In genomic region chr12:82367986-82368385, GRCm38 (mm10) we compare ENCODE assay signal across 25 mouse cellular contexts.
DNase-seq lines count a peak whose midpoint lies in the region; ATAC-seq and TF ChIP-seq lines count a peak whose summit lies in the region.
"Had no signal": no experiment of that assay in that cellular context is flagged by ENCODE, and none has a peak within 500 bp of the region (broad histone marks: within the 10 kb centered on the region; RNA-seq: fewer than 3 reads in every experiment).

No protein-coding gene starts in this region.

- H3K4me2 ChIP-seq in intestine, postnatal 0 days (replicated peaks; ENCODE audit: low read depth), result no peak overlapping the region
- H3K4me2 ChIP-seq in intestine, embryonic 16.5 days (ENCODE audit: low read depth, low read length), result no peak overlapping the region
- H3K4me2 ChIP-seq in forebrain, embryonic 13.5 days, result no peak overlapping the region
- H3K4me2 ChIP-seq: embryonic facial prominence, embryonic 13.5 days; heart, embryonic 11.5 days; hindbrain, embryonic 15.5 days; limb, embryonic 12.5 days; liver, embryonic 15.5 days; lung, embryonic 14.5 days; midbrain, embryonic 12.5 days; neural tube, embryonic 13.5 days had no signal

- no peak overlapping the region for H3K9ac ChIP-seq in intestine, postnatal 0 days (ENCODE audit: low read depth, low read length)
- no peak overlapping the region for H3K9ac ChIP-seq in intestine, embryonic 16.5 days (ENCODE audit: low read depth, low read length)
- no peak overlapping the region for H3K9ac ChIP-seq in forebrain, embryonic 13.5 days
- H3K9ac ChIP-seq: embryonic facial prominence, embryonic 13.5 days; forebrain, postnatal 0 days; hindbrain, embryonic 15.5 days; limb, embryonic 12.5 days; liver, embryonic 15.5 days; lung, embryonic 14.5 days; midbrain, embryonic 12.5 days; neural tube, embryonic 13.5 days had no signal

- no peak for TF ChIP-seq POLR2A in cerebellum, adult 2 months (IDR thresholded peaks at IDR 0.05; ENCODE audit: borderline replicate concordance, insufficient read depth, low read length)

- no peak for ATAC-seq in intestine, postnatal 0 days
- ATAC-seq in intestine, embryonic 16.5 days, result no peak
- ATAC-seq in forebrain, embryonic 13.5 days, result no peak
- ATAC-seq: forebrain, postnatal 0 days; inflammation-experienced regulatory T-cells, adult 6 months had no signal

- H3K27ac ChIP-seq in intestine, postnatal 0 days (ENCODE audit: low read depth, low read length), result no peak overlapping the region
- H3K27ac ChIP-seq in intestine, embryonic 16.5 days (ENCODE audit: low read length), result no peak overlapping the region
- no peak overlapping the region for H3K27ac ChIP-seq in cerebellum, adult 2 months (ENCODE audit: insufficient read depth, low read length)
- no peak overlapping the region for H3K27ac ChIP-seq in forebrain, embryonic 13.5 days
- H3K27ac ChIP-seq: embryonic facial prominence, embryonic 13.5 days; hindbrain, embryonic 15.5 days; limb, embryonic 12.5 days; liver, embryonic 15.5 days; midbrain, embryonic 12.5 days; neural tube, embryonic 13.5 days had no signal

- H3K27me3 ChIP-seq in intestine, postnatal 0 days (replicated peaks; ENCODE audit: control insufficient read depth, insufficient read depth, low read length), result no peaks in the 10 kb centered on the region
- H3K27me3 ChIP-seq in intestine, embryonic 16.5 days (replicated peaks; ENCODE audit: control insufficient read depth, insufficient read depth, low read length), result no peaks in the 10 kb centered on the region
- H3K27me3 ChIP-seq in cerebellum, adult 2 months (ENCODE audit: control insufficient read depth, insufficient read depth, low read length), result no peaks in the 10 kb centered on the region
- H3K27me3 ChIP-seq in forebrain, embryonic 13.5 days, result no peaks in the 10 kb centered on the region
- H3K27me3 ChIP-seq: embryonic facial prominence, embryonic 13.5 days; hindbrain, embryonic 15.5 days; limb, embryonic 12.5 days; liver, embryonic 15.5 days; midbrain, embryonic 12.5 days; neural tube, embryonic 13.5 days had no signal

- H3K9me3 ChIP-seq in intestine, postnatal 0 days (ENCODE audit: control insufficient read depth), result no peaks in the 10 kb centered on the region
- H3K9me3 ChIP-seq in intestine, embryonic 16.5 days (ENCODE audit: control insufficient read depth, low read length), result no peaks in the 10 kb centered on the region
- H3K9me3 ChIP-seq in forebrain, embryonic 13.5 days (replicated peaks), result no peaks in the 10 kb centered on the region
- H3K9me3 ChIP-seq: embryonic facial prominence, embryonic 13.5 days; hindbrain, embryonic 15.5 days; limb, embryonic 12.5 days; liver, embryonic 15.5 days; midbrain, embryonic 12.5 days; neural tube, embryonic 13.5 days had no signal

- TF ChIP-seq CTCF in intestine, postnatal 0 days (IDR thresholded peaks at IDR 0.05; ENCODE audit: low read depth), result 0 out of 2 replicates have a peak, but pooled peaks have one; percentile 7
- peak; percentile 43; the same call in 1 of the 2 replicates for TF ChIP-seq CTCF in cerebellum, adult 2 months (IDR thresholded peaks at IDR 0.05; ENCODE audit: borderline replicate concordance, insufficient read depth, low read depth, low read length)

- H3K36me3 ChIP-seq in intestine, postnatal 0 days (ENCODE audit: control insufficient read depth, insufficient read depth), result peaks cover 10% of the 10 kb centered on the region
- no peaks in the 10 kb centered on the region for H3K36me3 ChIP-seq in intestine, embryonic 16.5 days (ENCODE audit: control insufficient read depth, insufficient read depth, low read length)
- H3K36me3 ChIP-seq in forebrain, embryonic 13.5 days (ENCODE audit: poor library complexity, severe bottlenecking), result no peaks in the 10 kb centered on the region
- H3K36me3 ChIP-seq: hindbrain, embryonic 15.5 days; liver, embryonic 15.5 days; midbrain, embryonic 12.5 days; neural tube, embryonic 13.5 days had no signal

- H3K4me3 ChIP-seq in intestine, postnatal 0 days (ENCODE audit: low read depth, low read length), result no peak overlapping the region
- H3K4me3 ChIP-seq in intestine, embryonic 16.5 days (ENCODE audit: low read length), result no peak overlapping the region
- H3K4me3 ChIP-seq in cerebellum, adult 2 months (replicated peaks; ENCODE audit: insufficient read depth, low read depth, low read length), result no peak overlapping the region
- H3K4me3 ChIP-seq in forebrain, embryonic 13.5 days, result no peak overlapping the region
- H3K4me3 ChIP-seq: embryonic facial prominence, embryonic 13.5 days; hindbrain, embryonic 15.5 days; limb, embryonic 12.5 days; liver, embryonic 15.5 days; midbrain, embryonic 12.5 days; myocyte; neural tube, embryonic 13.5 days had no signal

- intact Hi-C loops in heart, postnatal 25 days (cut with DNase I), result no loop called here

- 91% methylated on average over 3 of the region's 3 CpGs for WGBS in intestine, postnatal 0 days
- WGBS in intestine, embryonic 16.5 days, result 80% methylated on average over 3 of the region's 3 CpGs
- 46% methylated on average over 3 of the region's 3 CpGs for WGBS in cerebellum, adult 2 months
- 91% methylated on average over 3 of the region's 3 CpGs for WGBS in forebrain, embryonic 13.5 days

- peaks cover 9% of the 10 kb centered on the region; the same call in 1 of the 2 replicates for H3K4me1 ChIP-seq in intestine, postnatal 0 days (replicated peaks; ENCODE audit: control insufficient read depth, insufficient read depth, low read length)
- H3K4me1 ChIP-seq in intestine, embryonic 16.5 days (ENCODE audit: control insufficient read depth, insufficient read depth, low read length), result peaks cover 8% of the 10 kb centered on the region; the same call in 1 of the 2 replicates
- peaks cover 10% of the 10 kb centered on the region for H3K4me1 ChIP-seq in cerebellum, adult 2 months (ENCODE audit: control insufficient read depth, insufficient read depth, low read length)
- H3K4me1 ChIP-seq in forebrain, embryonic 13.5 days, result peaks cover 20% of the 10 kb centered on the region
- H3K4me1 ChIP-seq: liver, embryonic 15.5 days had no signal

- peak; percentile 61 for DNase-seq in brain, adult 2 months (ENCODE audit: low read depth, low spot score)
- DNase-seq in cerebellum, adult 2 months, result peak; percentile 59 to 69
- DNase-seq in cerebellum, postnatal 14 days, result peak; percentile 51 to 61
- no peak for DNase-seq in heart, postnatal 25 days (ENCODE audit: low spot score)
- no peak for DNase-seq in embryo, embryonic 9.5 days (ENCODE audit: extremely low spot score)
- DNase-seq: adrenal gland, postnatal 25 days; forebrain, postnatal 0 days; gastrocnemius, postnatal 14 days; kidney, adult 2 months; kidney, postnatal 36 days; layer of hippocampus, postnatal 36 days; lung, embryonic 14.5 days; thymus, postnatal 4 days had no signal

Comparison
In these comparisons a context has a peak if more than half of its experiments do, and no peak if none do; other contexts are left out.
1. DNase-seq: peak in brain, adult 2 months (single experiment), cerebellum, adult 2 months (2 of 2) and cerebellum, postnatal 14 days (2 of 2); none in heart, postnatal 25 days (single experiment) and embryo, embryonic 9.5 days (single experiment).